Mouse (Mus musculus) adrenal gland, postnatal 36 days (tissue): ENCODE measurements at regions not wholly inside any gene's neighbourhood (a gene's known extent, or its start where the extent isn't known, plus 50 kb on each side); places are given as distances from the start of the nearest gene placed in this dataset.
A peak's percentile ranks its signal among the peaks of the same experiment; 100 is the strongest.
"Not testable (repeated sequence)": the region's sequence is repeated elsewhere in the genome, so short reads cannot be mapped to it uniquely, and the experiment has no call there.

Experiments
- DNase-seq, 2 experiments: peaks; one replicate each; pipeline ENCODE4 v3.0.0; 2021; ENCODE audit warnings: mixed read lengths in 1 of 2

DNA sequence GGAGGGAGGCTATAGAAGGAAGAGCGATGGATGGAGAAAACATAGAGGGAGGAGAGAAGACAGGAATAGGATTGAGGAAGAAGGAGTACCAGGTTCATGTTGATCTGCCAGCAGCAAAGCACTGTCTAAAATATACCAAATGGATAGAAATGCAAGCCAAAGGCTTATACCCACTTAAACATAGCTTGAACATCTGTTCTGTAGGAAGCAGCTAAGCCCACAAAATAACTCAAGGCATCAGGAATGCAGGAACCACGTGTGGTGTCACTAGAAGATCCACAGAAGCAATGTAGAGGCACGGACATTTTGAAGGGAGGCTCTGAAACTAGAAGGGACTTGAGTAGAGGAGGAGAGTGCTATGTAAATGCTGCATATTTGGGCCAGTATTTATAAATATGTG lies 78.9 kb downstream of the Smgc start:
- DNase-seq = no peak

GRCm38 (mm10) chr15:91917877-91918276 lies 79.8 kb downstream of the Smgc start:
- DNase-seq = no peak

GRCm38 (mm10) chr15:91924542-91924941 lies 86.5 kb downstream of the Smgc start:
- no peak for DNase-seq

DNA sequence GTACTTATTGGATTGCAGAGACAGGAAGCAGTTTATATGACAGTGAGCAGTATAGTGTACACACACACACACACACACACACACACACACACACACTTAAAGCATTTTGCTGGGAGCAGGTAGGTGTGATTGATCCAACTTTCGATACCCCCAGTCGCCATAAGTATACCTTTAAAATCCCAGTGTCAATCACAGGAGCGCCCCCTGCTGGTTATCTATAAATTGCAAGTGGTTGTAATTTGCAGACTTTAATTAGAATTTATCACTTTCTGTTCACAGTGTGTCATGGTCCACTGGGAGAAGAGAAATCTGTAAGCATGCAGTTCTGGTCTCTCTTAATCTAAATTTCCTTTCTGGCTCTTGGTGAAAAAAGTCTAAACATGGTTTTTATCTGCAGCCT lies 89.4 kb downstream of the Smgc start:
- DNase-seq = no peak

GRCm38 (mm10) chr15:91928511-91928910 lies 90.4 kb downstream of the Smgc start:
- DNase-seq = no peak

- no peak for DNase-seq
Measured at GRCm38 (mm10) chr15:91957273-91957672, 93.7 kb upstream of the Cntn1 start.

GRCm38 (mm10) chr15:91965172-91965571 lies 85.8 kb upstream of the Cntn1 start:
- no peak for DNase-seq

DNA sequence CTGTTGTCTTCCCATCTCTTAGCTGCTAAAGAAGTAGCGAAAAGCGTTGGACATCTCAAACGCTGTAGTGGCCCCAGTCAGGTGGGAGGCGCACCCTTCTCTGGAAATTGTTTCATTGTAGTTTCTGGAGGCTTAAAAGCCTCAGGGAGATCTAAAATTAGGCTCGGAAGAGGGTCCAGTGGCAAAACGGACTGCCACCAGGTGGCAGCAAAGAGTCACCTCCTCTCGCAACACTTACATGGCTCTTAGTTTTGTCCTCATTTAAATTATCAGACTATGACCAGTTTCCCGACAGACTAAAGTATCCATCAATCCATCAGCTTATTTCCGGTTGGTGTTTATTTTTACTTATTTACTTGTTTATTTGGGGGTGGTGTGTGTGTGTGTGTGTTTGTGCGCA lies 81.6 kb upstream of the Cntn1 start:
- peak; percentile 57 to 71 for DNase-seq

- DNase-seq = no peak
Measured at GRCm38 (mm10) chr15:91971411-91971810, 79.6 kb upstream of the Cntn1 start.

GRCm38 (mm10) chr15:91971846-91972245 lies 79.1 kb upstream of the Cntn1 start:
- no peak for DNase-seq

DNA sequence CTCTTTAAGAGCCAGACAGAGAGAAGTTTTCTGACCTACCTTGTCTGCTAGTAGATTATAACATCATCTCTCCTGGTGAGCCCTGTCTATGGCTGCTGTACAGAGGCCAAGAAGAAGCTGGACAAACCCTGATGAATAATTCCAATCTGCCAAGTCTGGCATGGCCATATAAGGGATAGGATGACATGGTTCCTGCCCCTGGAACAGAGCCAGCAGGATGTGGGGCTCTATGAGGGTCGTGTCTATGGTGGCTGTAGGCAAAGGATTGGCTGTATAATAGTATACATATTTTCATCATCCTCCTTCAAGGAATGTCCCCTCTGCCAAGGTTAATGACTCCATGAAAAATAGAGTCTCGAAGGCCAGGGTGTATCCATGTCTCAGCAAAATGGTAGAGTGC lies 75.4 kb upstream of the Cntn1 start:
- no peak for DNase-seq

GRCm38 (mm10) chr15:91983186-91983585 lies 67.8 kb upstream of the Cntn1 start:
- DNase-seq = not testable (repeated sequence)

DNA sequence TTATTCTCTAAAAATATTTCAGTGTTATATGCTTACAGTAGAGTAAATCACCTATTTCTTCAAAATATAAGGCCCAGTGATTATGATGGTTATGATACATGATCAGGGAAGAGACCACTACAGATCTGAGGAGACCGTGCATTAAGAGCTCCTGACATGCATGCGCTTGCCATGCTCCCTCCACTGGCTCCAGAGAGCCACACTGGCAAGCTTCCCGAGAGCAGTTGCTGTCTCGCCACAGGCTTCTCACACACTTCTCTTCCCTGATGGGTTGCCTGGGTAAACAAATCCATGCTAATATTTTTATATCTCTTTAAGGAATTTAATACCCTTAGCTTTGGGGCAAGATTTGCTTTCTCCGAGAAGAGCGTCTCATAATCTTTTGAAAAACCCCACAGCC lies 50.9 kb upstream of the Cntn1 start:
- DNase-seq = no peak
